In the genomic region with DNA sequence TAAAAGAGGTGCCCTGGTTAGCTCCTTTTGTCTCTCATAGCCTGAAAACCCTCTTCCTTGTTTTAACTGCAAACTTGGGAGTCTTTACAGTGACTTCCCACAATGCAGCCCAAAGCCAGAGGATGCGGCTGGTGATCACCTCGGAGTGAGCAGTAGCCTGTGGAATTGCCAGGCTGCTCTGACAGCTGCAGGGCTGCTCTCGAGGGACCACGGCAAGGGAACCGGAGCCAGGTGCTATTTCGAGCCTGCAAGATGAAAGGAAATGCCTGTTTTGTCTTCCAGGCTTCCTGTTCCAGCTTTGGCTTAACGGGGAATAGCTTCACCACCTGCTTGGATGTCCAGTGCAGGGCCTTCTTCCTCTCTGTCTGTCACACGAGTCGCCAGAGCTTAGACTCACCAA, we compare ENCODE assay signal across 11 mouse cellular contexts.
DNase-seq lines count a peak whose midpoint lies in the region; ATAC-seq lines count a peak whose summit lies in the region.
"Had no signal": no experiment of that assay in that cellular context is flagged by ENCODE, and none has a peak within 500 bp of the region (broad histone marks: within the 10 kb centered on the region; RNA-seq: fewer than 3 reads in every experiment).

No protein-coding gene starts in this region.

- peaks cover 8% of the 10 kb centered on the region for H3K36me3 ChIP-seq in embryonic facial prominence, embryonic 14.5 days (ENCODE audit: control insufficient read depth, insufficient read depth, low read length)
- H3K36me3 ChIP-seq in hindbrain, embryonic 12.5 days: peaks cover 7% of the 10 kb centered on the region
- H3K36me3 ChIP-seq in midbrain, embryonic 15.5 days (replicated peaks): no peaks in the 10 kb centered on the region

- no peak overlapping the region for H3K27ac ChIP-seq in embryonic facial prominence, embryonic 14.5 days (replicated peaks; ENCODE audit: low read depth, low read length)
- H3K27ac ChIP-seq in hindbrain, embryonic 12.5 days: peak overlapping the region; percentile 76
- H3K27ac ChIP-seq in midbrain, embryonic 15.5 days: peak overlapping the region; percentile 49
- H3K27ac ChIP-seq: stomach, embryonic 15.5 days had no signal

- ATAC-seq in frontal cortex, adult (ENCODE audit: low TSS enrichment): peak; percentile 34; the same call in 1 of the 2 replicates
- peak; percentile 65; the same call in 1 of the 2 replicates for ATAC-seq in embryonic facial prominence, embryonic 14.5 days (ENCODE audit: low read depth)
- ATAC-seq in hindbrain, embryonic 12.5 days (ENCODE audit: low FRiP score): 0 out of 2 replicates have a peak, but pooled peaks have one; percentile 22
- ATAC-seq in midbrain, embryonic 15.5 days (replicated peaks): no peak
- ATAC-seq: lung, postnatal 0 days had no signal

- WGBS in embryonic facial prominence, embryonic 14.5 days: 36% methylated on average over 9 of the region's 9 CpGs
- 48% methylated on average over 9 of the region's 9 CpGs for WGBS in hindbrain, embryonic 12.5 days
- 37% methylated on average over 9 of the region's 9 CpGs for WGBS in midbrain, embryonic 15.5 days

- H3K9ac ChIP-seq in embryonic facial prominence, embryonic 14.5 days (ENCODE audit: low read depth, low read length): no peak overlapping the region
- H3K9ac ChIP-seq in hindbrain, embryonic 12.5 days: no peak overlapping the region
- H3K9ac ChIP-seq in midbrain, embryonic 15.5 days: no peak overlapping the region
- H3K9ac ChIP-seq: stomach, embryonic 15.5 days had no signal

- no peak overlapping the region for H3K4me2 ChIP-seq in embryonic facial prominence, embryonic 14.5 days (ENCODE audit: low read depth, low read length)
- H3K4me2 ChIP-seq in hindbrain, embryonic 12.5 days (replicated peaks): no peak overlapping the region
- H3K4me2 ChIP-seq in midbrain, embryonic 15.5 days: no peak overlapping the region
- H3K4me2 ChIP-seq: stomach, embryonic 15.5 days had no signal

- DNase-seq in frontal cortex, postnatal 36 days (ENCODE audit: low spot score in 2 of 2): no peak
- DNase-seq in embryonic facial prominence, embryonic 14.5 days (ENCODE audit: low spot score): peak; percentile 75
- no peak for DNase-seq in layer of hippocampus, postnatal 25 days (ENCODE audit: extremely low spot score in 1 of 2, low spot score in 1 of 2)
- no peak for DNase-seq in thymus, postnatal 14 days
- DNase-seq in cerebellum, adult 8-10 months: no peak
- DNase-seq: B cell, adult 2 months had no signal

- peaks cover 8% of the 10 kb centered on the region for H3K9me3 ChIP-seq in embryonic facial prominence, embryonic 14.5 days (ENCODE audit: control insufficient read depth, low read length)
- H3K9me3 ChIP-seq in hindbrain, embryonic 12.5 days (replicated peaks): peaks cover 2% of the 10 kb centered on the region; the same call in 1 of the 2 replicates
- H3K9me3 ChIP-seq in midbrain, embryonic 15.5 days: no peaks in the 10 kb centered on the region
- H3K9me3 ChIP-seq: stomach, embryonic 15.5 days had no signal

- H3K4me3 ChIP-seq in embryonic facial prominence, embryonic 14.5 days (ENCODE audit: low read depth, low read length): no peak overlapping the region
- no peak overlapping the region for H3K4me3 ChIP-seq in hindbrain, embryonic 12.5 days
- no peak overlapping the region for H3K4me3 ChIP-seq in midbrain, embryonic 15.5 days
- H3K4me3 ChIP-seq: stomach, embryonic 15.5 days had no signal

- no peaks in the 10 kb centered on the region for H3K27me3 ChIP-seq in embryonic facial prominence, embryonic 14.5 days (replicated peaks; ENCODE audit: control insufficient read depth, insufficient read depth, low read length)
- H3K27me3 ChIP-seq in hindbrain, embryonic 12.5 days: no peaks in the 10 kb centered on the region
- H3K27me3 ChIP-seq in midbrain, embryonic 15.5 days (replicated peaks): no peaks in the 10 kb centered on the region
- H3K27me3 ChIP-seq: stomach, embryonic 15.5 days had no signal

- H3K4me1 ChIP-seq in embryonic facial prominence, embryonic 14.5 days (ENCODE audit: control insufficient read depth, insufficient read depth, low read length): peaks cover 14% of the 10 kb centered on the region
- peaks cover 50% of the 10 kb centered on the region for H3K4me1 ChIP-seq in hindbrain, embryonic 12.5 days
- H3K4me1 ChIP-seq in midbrain, embryonic 15.5 days: peaks cover 28% of the 10 kb centered on the region
- H3K4me1 ChIP-seq: stomach, embryonic 15.5 days had no signal
